Mouse (Mus musculus): ENCODE results near the gene Ier5l.

DNA sequence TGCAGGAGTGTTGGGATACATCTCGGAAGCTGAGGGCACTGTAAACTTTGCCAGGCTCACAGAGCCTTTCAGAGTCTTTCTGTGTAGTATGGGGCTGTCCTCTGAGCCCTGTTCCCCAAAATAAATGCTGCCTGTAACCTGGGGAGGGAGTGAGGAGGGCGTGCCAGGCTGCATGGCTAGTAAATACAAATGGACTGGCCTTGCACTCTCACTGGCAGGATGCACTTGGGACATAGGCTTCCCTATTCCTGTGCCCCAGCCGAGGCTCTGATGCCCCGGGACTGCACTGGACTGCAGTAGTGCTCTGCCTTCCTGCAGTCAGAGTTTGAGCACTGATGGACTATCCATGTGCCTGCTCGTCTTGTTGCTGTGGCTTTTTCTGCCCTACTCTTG lies 31.5 kb downstream of the Ier5l start:
- TF ChIP-seq CTCF (conservative IDR thresholded peaks at IDR 0.05; ENCODE audit: insufficient read depth, insufficient read length, low read depth, low read length) (no peak), POLR2A (IDR thresholded peaks at IDR 0.05; ENCODE audit: low read depth, low read length) (no peak)
